Mouse (Mus musculus): Measurements from ENCODE around the gene Reep1. TPM values are rescaled to one million over a fixed set of nuclear protein-coding genes. Genes with fewer than 3 reads are reported as not detected.
"Not testable (repeated sequence)": the region's sequence is repeated elsewhere in the genome, so short reads cannot be mapped to it uniquely, and the experiment has no call there.

Gene Reep1
- polyA plus RNA-seq, 1 experiment from 2014 or later: 3.6 TPM

- DNase-seq; H3K4me3 ChIP-seq (replicated peaks); H3K27ac ChIP-seq; ATAC-seq (ENCODE audit: low read depth); H3K27me3 ChIP-seq; H3K4me2 ChIP-seq; H3K9ac ChIP-seq; H3K4me1 ChIP-seq (replicated peaks); H3K9me3 ChIP-seq (replicated peaks): not testable (repeated sequence)
- 94% methylated on average over 6 of the region's 6 CpGs for WGBS (ENCODE audit: insufficient replicate concordance)
- H3K36me3 ChIP-seq: peaks cover 56% of the 10 kb centered on the region
Measured at GRCm38 (mm10) chr6:71846906-71847305, 139.5 kb downstream of the Reep1 start.

Other genes starting within 250 kb of the Reep1 start
- gene Rnf103, start 213.7 kb upstream of the Reep1 start, polyA plus RNA-seq (2015; fragmentation: Nextera tagmentation; extraction: Ambion mirVana): 5.4 and 6.9 TPM in 2 replicates
- gene Chmp3, start 163.8 kb upstream of the Reep1 start, polyA plus RNA-seq (2015; fragmentation: Nextera tagmentation; extraction: Ambion mirVana): 35.6 and 43.2 TPM in 2 replicates
- gene Kdm3a, start 74.6 kb upstream of the Reep1 start, polyA plus RNA-seq (2015; fragmentation: Nextera tagmentation; extraction: Ambion mirVana): 10.5 and 15.2 TPM in 2 replicates
- gene Mrpl35, start 119.4 kb downstream of the Reep1 start, polyA plus RNA-seq (2015; fragmentation: Nextera tagmentation; extraction: Ambion mirVana): 78.1 and 86.8 TPM in 2 replicates
- 158 and 161 TPM in 2 replicates for gene Immt, start 123.8 kb downstream of the Reep1 start, polyA plus RNA-seq (2015; fragmentation: Nextera tagmentation; extraction: Ambion mirVana)
- 75.4 and 89.5 TPM in 2 replicates for gene Ptcd3, start 201.2 kb downstream of the Reep1 start, polyA plus RNA-seq (2015; fragmentation: Nextera tagmentation; extraction: Ambion mirVana)
- 18.8 and 22.0 TPM in 2 replicates for gene Polr1a, start 201.5 kb downstream of the Reep1 start, polyA plus RNA-seq (2015; fragmentation: Nextera tagmentation; extraction: Ambion mirVana)